Mouse (Mus musculus): Measurements from ENCODE around the gene Col4a3bp. TPM values are rescaled to one million over a fixed set of nuclear protein-coding genes. Genes with fewer than 3 reads are reported as not detected.

Gene Col4a3bp
- 12.6 and 13.8 TPM in 2 replicates for polyA plus RNA-seq (2015; fragmentation: Nextera tagmentation; extraction: Ambion mirVana)

- Histone ChIP-seq H3K36me3 (no peaks in the 10 kb centered on the region), H3K27ac (peak within 1 kb of the TSS; percentile 91)
Measured at GRCm38 (mm10) chr13:96542081-96542889, at the start of gene Col4a3bp, which contains the start of gene Polk. Gene Col4a3bp (plus strand): TSS chr13:96542618. Gene Polk (minus strand): TSS chr13:96542579.

GRCm38 (mm10) chr13:96496630-96497029 is 45.8 kb upstream of the Col4a3bp start:
- Histone ChIP-seq H3K27me3 (replicated peaks) (no peaks in the 10 kb centered on the region), H3K4me3 (replicated peaks) (no peak overlapping the region), H3K9ac (no peak overlapping the region), H3K4me2 (no peak overlapping the region), H3K4me1 (no peaks in the 10 kb centered on the region), H3K9me3 (no peaks in the 10 kb centered on the region), H3K36me3 (0 out of 2 replicates have a peak, but pooled peaks cover 4% of the 10 kb centered on the region), H3K27ac (no peak overlapping the region)
- WGBS: 81% methylated on average over 8 of the region's 8 CpGs
- no peak for ATAC-seq (ENCODE audit: insufficient read depth, low FRiP score, low read depth)

More at GRCm38 (mm10) chr13:96542081-96542889, at the start of gene Col4a3bp, which contains the start of gene Polk:
- peak within 1 kb of the TSS; percentile 97 for H3K4me3 ChIP-seq (replicated peaks)
- H3K27me3 ChIP-seq (replicated peaks): no peaks in the 10 kb centered on the region
- H3K4me1 ChIP-seq: no peaks in the 10 kb centered on the region
- peak within 1 kb of the TSS; percentile 78 for H3K4me2 ChIP-seq
- peak within 1 kb of the TSS; percentile 95 for H3K9ac ChIP-seq
- ATAC-seq (ENCODE audit: insufficient read depth, low FRiP score, low read depth): peak; percentile 99
- under 1% methylated on average over 40 of the region's 50 CpGs for WGBS
- no peaks in the 10 kb centered on the region for H3K9me3 ChIP-seq

GRCm38 (mm10) chr13:96499891-96500290 is 42.5 kb upstream of the Col4a3bp start:
- Histone ChIP-seq H3K27ac (no peak overlapping the region), H3K9me3 (no peaks in the 10 kb centered on the region), H3K36me3 (0 out of 2 replicates have a peak, but pooled peaks cover 4% of the 10 kb centered on the region), H3K27me3 (replicated peaks) (no peaks in the 10 kb centered on the region), H3K4me1 (no peaks in the 10 kb centered on the region), H3K4me3 (replicated peaks) (no peak overlapping the region), H3K9ac (no peak overlapping the region), H3K4me2 (no peak overlapping the region)
- ATAC-seq (ENCODE audit: insufficient read depth, low FRiP score, low read depth): no peak
- 86% methylated on average over 2 of the region's 2 CpGs for WGBS

- H3K36me3 ChIP-seq: no peaks in the 10 kb centered on the region; the same call in 1 of the 2 replicates
- H3K9me3 ChIP-seq: no peaks in the 10 kb centered on the region
- H3K4me3 ChIP-seq (replicated peaks): no peak overlapping the region
- no peaks in the 10 kb centered on the region for H3K27me3 ChIP-seq (replicated peaks)
- 72% methylated on average over 4 of the region's 4 CpGs for WGBS
- no peak for ATAC-seq (ENCODE audit: insufficient read depth, low FRiP score, low read depth)
- H3K27ac ChIP-seq: no peak overlapping the region
- H3K4me2 ChIP-seq: no peak overlapping the region
- no peaks in the 10 kb centered on the region for H3K4me1 ChIP-seq
- H3K9ac ChIP-seq: no peak overlapping the region
Measured at GRCm38 (mm10) chr13:96505661-96506060, 36.8 kb upstream of the Col4a3bp start.

GRCm38 (mm10) chr13:96506313-96506712 is 36.1 kb upstream of the Col4a3bp start:
- no peaks in the 10 kb centered on the region for H3K9me3 ChIP-seq
- ATAC-seq (ENCODE audit: insufficient read depth, low FRiP score, low read depth): no peak
- H3K9ac ChIP-seq: no peak overlapping the region
- H3K4me3 ChIP-seq (replicated peaks): no peak overlapping the region
- no peaks in the 10 kb centered on the region; the same call in 1 of the 2 replicates for H3K36me3 ChIP-seq
- H3K27me3 ChIP-seq (replicated peaks): no peaks in the 10 kb centered on the region
- no peak overlapping the region for H3K4me2 ChIP-seq
- no peak overlapping the region for H3K27ac ChIP-seq
- no peaks in the 10 kb centered on the region for H3K4me1 ChIP-seq
- 65% methylated on average over 6 of the region's 6 CpGs for WGBS

- H3K4me2 ChIP-seq: no peak overlapping the region
- no peak overlapping the region for H3K27ac ChIP-seq
- H3K27me3 ChIP-seq (replicated peaks): no peaks in the 10 kb centered on the region
- H3K9me3 ChIP-seq: no peaks in the 10 kb centered on the region
- 72% methylated on average over 4 of the region's 4 CpGs for WGBS
- peaks cover 6% of the 10 kb centered on the region; the same call in 1 of the 2 replicates for H3K4me1 ChIP-seq
- H3K4me3 ChIP-seq (replicated peaks): no peak overlapping the region
- no peaks in the 10 kb centered on the region; the same call in 1 of the 2 replicates for H3K36me3 ChIP-seq
- no peak for ATAC-seq (ENCODE audit: insufficient read depth, low FRiP score, low read depth)
- H3K9ac ChIP-seq: no peak overlapping the region
Measured at GRCm38 (mm10) chr13:96507541-96507940, 34.9 kb upstream of the Col4a3bp start.

- Histone ChIP-seq H3K9ac (no peak overlapping the region), H3K4me2 (no peak overlapping the region), H3K27me3 (replicated peaks) (no peaks in the 10 kb centered on the region), H3K27ac (peak overlapping the region; percentile 8; the same call in 1 of the 2 replicates), H3K4me1 (peaks cover 11% of the 10 kb centered on the region; the same call in 1 of the 2 replicates), H3K9me3 (no peaks in the 10 kb centered on the region), H3K4me3 (replicated peaks) (no peak overlapping the region), H3K36me3 (no peaks in the 10 kb centered on the region; the same call in 1 of the 2 replicates)
- WGBS: 60% methylated on average over 13 of the region's 13 CpGs
- ATAC-seq (ENCODE audit: insufficient read depth, low FRiP score, low read depth): peak; percentile 56; the same call in 1 of the 2 replicates
Measured at GRCm38 (mm10) chr13:96510635-96511034, 31.8 kb upstream of the Col4a3bp start.

GRCm38 (mm10) chr13:96511262-96511661 is 31.2 kb upstream of the Col4a3bp start:
- H3K27ac ChIP-seq: no peak overlapping the region
- 53% methylated on average over 1 of the region's 1 CpGs for WGBS

GRCm38 (mm10) chr13:96511893-96512292 is 30.5 kb upstream of the Col4a3bp start:
- Histone ChIP-seq H3K4me2 (no peak overlapping the region), H3K9ac (no peak overlapping the region), H3K4me3 (replicated peaks) (no peak overlapping the region), H3K4me1 (peaks cover 11% of the 10 kb centered on the region; the same call in 1 of the 2 replicates), H3K27ac (no peak overlapping the region), H3K9me3 (no peaks in the 10 kb centered on the region), H3K27me3 (replicated peaks) (no peaks in the 10 kb centered on the region), H3K36me3 (no peaks in the 10 kb centered on the region; the same call in 1 of the 2 replicates)
- ATAC-seq (ENCODE audit: insufficient read depth, low FRiP score, low read depth): no peak
- 44% methylated on average over 5 of the region's 5 CpGs for WGBS

More at GRCm38 (mm10) chr13:96511262-96511661, 31.2 kb upstream of the Col4a3bp start:
- H3K9me3 ChIP-seq: no peaks in the 10 kb centered on the region
- H3K36me3 ChIP-seq: no peaks in the 10 kb centered on the region; the same call in 1 of the 2 replicates
- H3K27me3 ChIP-seq (replicated peaks): no peaks in the 10 kb centered on the region
- no peak for ATAC-seq (ENCODE audit: insufficient read depth, low FRiP score, low read depth)
- H3K9ac ChIP-seq: no peak overlapping the region
- H3K4me2 ChIP-seq: no peak overlapping the region
- H3K4me3 ChIP-seq (replicated peaks): no peak overlapping the region
- H3K4me1 ChIP-seq: peaks cover 11% of the 10 kb centered on the region; the same call in 1 of the 2 replicates

- no peaks in the 10 kb centered on the region for H3K27me3 ChIP-seq (replicated peaks)
- H3K9me3 ChIP-seq: no peaks in the 10 kb centered on the region
- peak; percentile 27; the same call in 1 of the 2 replicates for ATAC-seq (ENCODE audit: insufficient read depth, low FRiP score, low read depth)
- peaks cover 11% of the 10 kb centered on the region; the same call in 1 of the 2 replicates for H3K4me1 ChIP-seq
- no peaks in the 10 kb centered on the region for H3K36me3 ChIP-seq
- H3K27ac ChIP-seq: peak overlapping the region; percentile 38; the same call in 1 of the 2 replicates
- no peak overlapping the region for H3K4me2 ChIP-seq
- no peak overlapping the region for H3K4me3 ChIP-seq (replicated peaks)
- WGBS: 50% methylated on average over 5 of the region's 5 CpGs
- no peak overlapping the region for H3K9ac ChIP-seq
Measured at GRCm38 (mm10) chr13:96514154-96514942, 28.1 kb upstream of the Col4a3bp start.

GRCm38 (mm10) chr13:96516249-96516648 is 26.2 kb upstream of the Col4a3bp start:
- no peak overlapping the region for H3K27ac ChIP-seq
- no peak for ATAC-seq (ENCODE audit: insufficient read depth, low FRiP score, low read depth)

More at GRCm38 (mm10) chr13:96516249-96516648, 26.2 kb upstream of the Col4a3bp start:
- H3K9me3 ChIP-seq: no peaks in the 10 kb centered on the region
- H3K4me1 ChIP-seq: peaks cover 11% of the 10 kb centered on the region; the same call in 1 of the 2 replicates
- no peaks in the 10 kb centered on the region for H3K27me3 ChIP-seq (replicated peaks)
- H3K4me2 ChIP-seq: no peak overlapping the region
- no peaks in the 10 kb centered on the region for H3K36me3 ChIP-seq
- H3K9ac ChIP-seq: no peak overlapping the region
- WGBS: 91% methylated on average over 9 of the region's 9 CpGs
- no peak overlapping the region for H3K4me3 ChIP-seq (replicated peaks)
